15 mouse cellular contexts compared by ENCODE assay signal in the genomic region with DNA sequence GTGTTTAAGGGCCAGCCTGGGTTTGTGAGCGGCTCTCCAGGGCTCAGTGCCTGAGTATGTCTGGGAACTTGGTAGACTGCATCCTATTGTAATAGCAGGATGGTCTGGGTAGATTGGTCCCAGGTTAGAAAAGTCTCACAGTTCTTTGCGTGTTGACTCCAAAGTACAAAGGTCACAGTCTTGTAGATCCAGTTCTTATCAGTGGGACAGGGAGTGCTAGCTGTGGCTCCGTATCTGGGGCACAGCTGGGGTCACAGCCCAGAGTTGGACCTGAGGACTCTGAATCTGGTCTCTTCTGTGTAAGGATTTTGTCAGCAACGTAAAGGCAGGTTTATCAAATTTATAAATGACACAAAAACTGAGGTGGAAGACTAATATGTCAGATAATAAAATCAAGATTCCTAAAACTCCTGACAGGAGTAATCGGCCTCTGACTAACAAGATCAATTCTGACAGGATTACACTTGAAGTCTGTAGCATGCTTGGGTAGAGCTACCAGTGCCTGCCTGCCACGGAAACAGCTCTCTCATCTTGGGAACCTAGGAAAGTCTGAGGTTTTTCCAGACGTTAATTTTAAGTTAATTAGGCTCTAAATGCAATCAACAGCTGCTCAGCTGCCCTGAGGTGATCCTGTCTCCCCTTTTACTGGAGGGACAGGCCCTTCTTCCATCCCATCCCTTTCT. TPM values are rescaled to one million over a fixed set of nuclear protein-coding genes. Genes with fewer than 3 reads are reported as not detected.
"Had no signal": no experiment of that assay in that cellular context is flagged by ENCODE, and none has a peak within 500 bp of the region (broad histone marks: within the 10 kb centered on the region; RNA-seq: fewer than 3 reads in every experiment).

No protein-coding gene starts in this region.

- ATAC-seq: liver, postnatal 0 days had no signal

- H3K9ac ChIP-seq: liver, embryonic 13.5 days; liver, postnatal 0 days; lung, embryonic 15.5 days; midbrain, embryonic 12.5 days; neural tube, embryonic 15.5 days had no signal

- H3K27ac ChIP-seq: layer of hippocampus, adult 2 months; liver, embryonic 13.5 days; lung, embryonic 15.5 days; macrophage; midbrain, embryonic 12.5 days; neural tube, embryonic 15.5 days had no signal

- H3K4me2 ChIP-seq: liver, embryonic 13.5 days; lung, embryonic 15.5 days; midbrain, embryonic 12.5 days; neural tube, embryonic 15.5 days had no signal

- DNase-seq: kidney, adult 8-10 months; kidney, postnatal 25 days; left cerebral cortex, postnatal 4 days; liver, embryonic 13.5 days; liver, postnatal 0 days; lung, postnatal 14 days; right cerebral cortex, postnatal 14 days; thymus, postnatal 4 days had no signal

- H3K4me3 ChIP-seq: layer of hippocampus, adult 2 months; liver, embryonic 13.5 days; lung, embryonic 15.5 days; megakaryocyte, embryonic 14.5 days; midbrain, embryonic 12.5 days; myocyte; neural tube, embryonic 15.5 days had no signal

- H3K27me3 ChIP-seq: liver, embryonic 13.5 days; lung, embryonic 15.5 days; megakaryocyte, embryonic 14.5 days; midbrain, embryonic 12.5 days; neural tube, embryonic 15.5 days had no signal

- H3K9me3 ChIP-seq: liver, embryonic 13.5 days; lung, embryonic 15.5 days; midbrain, embryonic 12.5 days; neural tube, embryonic 15.5 days had no signal

- H3K4me1 ChIP-seq: liver, embryonic 13.5 days; lung, embryonic 15.5 days; megakaryocyte, embryonic 14.5 days; midbrain, embryonic 12.5 days; neural tube, embryonic 15.5 days had no signal

- H3K36me3 ChIP-seq: liver, embryonic 13.5 days; lung, embryonic 15.5 days; midbrain, embryonic 12.5 days; neural tube, embryonic 15.5 days had no signal

RNA-seq across cellular contexts. Expression of a gene that starts 28.5 kb away (rescaled TPM):
- polyA plus RNA-seq: liver, postnatal 0 days; macrophage; myocyte had no signal
